Mouse (Mus musculus) intestine, embryonic 15.5 days (tissue): ENCODE measurements around the gene Ddx39b. TPM values are rescaled to one million over a fixed set of nuclear protein-coding genes. Genes with fewer than 3 reads are reported as not detected.
"Not testable (repeated sequence)": the region's sequence is repeated elsewhere in the genome, so short reads cannot be mapped to it uniquely, and the experiment has no call there.

Source experiments
- ATAC-seq: fragments of 200-750 bp; cut with Nextera tagmentation; 2 replicates; pipeline ENCODE4 v1.8.0; 2017; ENCODE audit warnings: moderate TSS enrichment, moderate library complexity
- H3K27ac ChIP-seq: fragments of 300-500 bp; sonication (generic); 2 replicates; pipeline ENCODE4 v1.5.1; 2015; ENCODE audit warnings: mild to moderate bottlenecking, inconsistent platforms
- H3K27me3 ChIP-seq: fragments of 300-500 bp; sonication (generic); replicated peaks from 2 replicates; pipeline ENCODE4 v1.6.1; 2015; ENCODE audit warnings: inconsistent platforms
- H3K36me3 ChIP-seq: fragments of 300-500 bp; sonication (generic); 2 replicates; pipeline ENCODE4 v1.6.1; 2015; ENCODE audit warnings: inconsistent platforms
- H3K4me1 ChIP-seq: fragments of 300-500 bp; sonication (generic); replicated peaks from 2 replicates; pipeline ENCODE4 v1.6.1; 2015; ENCODE audit warnings: inconsistent platforms
- H3K4me2 ChIP-seq: fragments of 300-500 bp; sonication (generic); replicated peaks from 2 replicates; pipeline ENCODE4 v1.6.1; 2015; ENCODE audit warnings: mild to moderate bottlenecking, inconsistent platforms
- H3K4me3 ChIP-seq: fragments of 300-500 bp; sonication (generic); replicated peaks from 2 replicates; pipeline ENCODE4 v1.5.1; 2015; ENCODE audit warnings: inconsistent platforms
- H3K9ac ChIP-seq: fragments of 300-500 bp; sonication (generic); 2 replicates; pipeline ENCODE4 v1.6.1; 2015; ENCODE audit warnings: inconsistent platforms
- H3K9me3 ChIP-seq: fragments of 300-500 bp; sonication (generic); 2 replicates; pipeline ENCODE4 v1.6.1; 2016; ENCODE audit warnings: inconsistent platforms
- WGBS: fragments of 180-500 bp; shearing (Covaris S2); methylation state at CpG from one replicate; pipeline ENCODE4 v1.1.7; 2015; 5-methylcytosine and 5-hydroxymethylcytosine counted together
- polyA plus RNA-seq: library from polyadenylated mRNA; unstranded; fragments of >200 nt; fragmentation: Nextera tagmentation; extraction: Ambion mirVana; gene quantifications from 2 replicates; pipeline ENCODE4 v1.2.1, GENCODE M21; 2015

Ddx39b gene
- polyA plus RNA-seq, 1 experiment from 2014 or later: 382 TPM

- H3K36me3 ChIP-seq: peaks cover 18% of the 10 kb centered on the region
- 94% methylated on average over 4 of the region's 4 CpGs for WGBS
- no peak overlapping the region for H3K4me2 ChIP-seq
- no peak overlapping the region for H3K4me3 ChIP-seq
- H3K27me3 ChIP-seq: no peaks in the 10 kb centered on the region
- no peak overlapping the region for H3K27ac ChIP-seq
- peaks cover 19% of the 10 kb centered on the region for H3K4me1 ChIP-seq
- no peak for ATAC-seq
- no peak overlapping the region for H3K9ac ChIP-seq
- no peaks in the 10 kb centered on the region for H3K9me3 ChIP-seq
Measured at GRCm38 (mm10) chr17:35224641-35225040, 16.9 kb upstream of the Ddx39b start.

- 93% methylated on average over 5 of the region's 5 CpGs for WGBS
- Histone ChIP-seq H3K4me2 (no peak overlapping the region), H3K27me3 (no peaks in the 10 kb centered on the region), H3K27ac (no peak overlapping the region), H3K9me3 (no peaks in the 10 kb centered on the region), H3K9ac (no peak overlapping the region), H3K36me3 (peaks cover 15% of the 10 kb centered on the region), H3K4me3 (no peak overlapping the region), H3K4me1 (peaks cover 11% of the 10 kb centered on the region)
- no peak for ATAC-seq
Measured at GRCm38 (mm10) chr17:35225456-35225855, 16.1 kb upstream of the Ddx39b start.

GRCm38 (mm10) chr17:35226561-35227046, 14.9 kb upstream of the Ddx39b start:
- Histone ChIP-seq H3K9me3 (no peaks in the 10 kb centered on the region), H3K4me1 (0 out of 2 replicates have a peak, but pooled peaks cover 5% of the 10 kb centered on the region), H3K36me3 (peaks cover 22% of the 10 kb centered on the region), H3K9ac (no peak overlapping the region), H3K4me3 (no peak overlapping the region), H3K27ac (no peak overlapping the region), H3K27me3 (no peaks in the 10 kb centered on the region), H3K4me2 (no peak overlapping the region)
- ATAC-seq: no peak
- 78% methylated on average over 14 of the region's 14 CpGs for WGBS

- Histone ChIP-seq H3K4me3 (no peak overlapping the region), H3K9ac (no peak overlapping the region), H3K9me3 (no peaks in the 10 kb centered on the region), H3K36me3 (peaks cover 19% of the 10 kb centered on the region), H3K27me3 (no peaks in the 10 kb centered on the region), H3K4me1 (peaks cover 27% of the 10 kb centered on the region), H3K4me2 (no peak overlapping the region), H3K27ac (no peak overlapping the region)
- WGBS: 92% methylated on average over 10 of the region's 10 CpGs
- ATAC-seq: no peak
Measured at GRCm38 (mm10) chr17:35231022-35231421, 10.5 kb upstream of the Ddx39b start.

GRCm38 (mm10) chr17:35232043-35232442, 9.5 kb upstream of the Ddx39b start:
- Histone ChIP-seq H3K9me3 (no peaks in the 10 kb centered on the region), H3K4me2 (peak overlapping the region; percentile 24; the same call in 1 of the 2 replicates), H3K27ac (0 out of 2 replicates have a peak overlapping the region, but pooled peaks have one; percentile 74), H3K4me1 (peaks cover 31% of the 10 kb centered on the region), H3K27me3 (no peaks in the 10 kb centered on the region), H3K36me3 (peaks cover 19% of the 10 kb centered on the region), H3K9ac (no peak overlapping the region), H3K4me3 (no peak overlapping the region)
- no peak for ATAC-seq
- 14% methylated on average over 12 of the region's 12 CpGs for WGBS

GRCm38 (mm10) chr17:35232659-35233058, 8.9 kb upstream of the Ddx39b start:
- H3K9ac ChIP-seq: 0 out of 2 replicates have a peak overlapping the region, but pooled peaks have one; percentile 5
- H3K4me2 ChIP-seq: 0 out of 2 replicates have a peak overlapping the region, but pooled peaks have one; percentile 20
- WGBS: 51% methylated on average over 5 of the region's 5 CpGs
- no peak overlapping the region for H3K4me3 ChIP-seq
- peak overlapping the region; percentile 74; the same call in 1 of the 2 replicates for H3K27ac ChIP-seq
- H3K4me1 ChIP-seq: peaks cover 31% of the 10 kb centered on the region
- H3K27me3 ChIP-seq: no peaks in the 10 kb centered on the region
- peaks cover 19% of the 10 kb centered on the region for H3K36me3 ChIP-seq
- ATAC-seq: no peak
- H3K9me3 ChIP-seq: no peaks in the 10 kb centered on the region

- H3K4me1 ChIP-seq: peaks cover 28% of the 10 kb centered on the region
- 46% methylated on average over 18 of the region's 18 CpGs for WGBS
- H3K9me3 ChIP-seq: no peaks in the 10 kb centered on the region
- peak within 1 kb of the TSS; percentile 88 for H3K4me2 ChIP-seq
- H3K27ac ChIP-seq: peak within 1 kb of the TSS; percentile 74
- no peaks in the 10 kb centered on the region for H3K27me3 ChIP-seq
- ATAC-seq: no peak
- H3K9ac ChIP-seq: peak within 1 kb of the TSS; percentile 5; the same call in 1 of the 2 replicates
- peak within 1 kb of the TSS; percentile 57; the same call in 1 of the 2 replicates for H3K4me3 ChIP-seq
- H3K36me3 ChIP-seq: peaks cover 15% of the 10 kb centered on the region
Measured at GRCm38 (mm10) chr17:35233114-35233980, 8.2 kb upstream of the Ddx39b start, which contains the start of gene Atp6v1g2. Gene Atp6v1g2 (plus strand): TSS chr17:35233660.

- not testable (repeated sequence) for ATAC-seq, H3K9ac ChIP-seq, H3K9me3 ChIP-seq, H3K27me3 ChIP-seq
- peaks cover 15% of the 10 kb centered on the region for H3K36me3 ChIP-seq
- H3K4me2 ChIP-seq: peak overlapping the region; percentile 88
- WGBS: 79% methylated on average over 7 of the region's 7 CpGs
- H3K4me1 ChIP-seq: peaks cover 28% of the 10 kb centered on the region
- H3K4me3 ChIP-seq: 0 out of 2 replicates have a peak overlapping the region, but pooled peaks have one; percentile 57
- peak overlapping the region; percentile 74 for H3K27ac ChIP-seq
Measured at GRCm38 (mm10) chr17:35234090-35234489, 7.5 kb upstream of the Ddx39b start.

GRCm38 (mm10) chr17:35234903-35235302, 6.6 kb upstream of the Ddx39b start:
- peak; percentile 21 for ATAC-seq
- WGBS: 7% methylated on average over 31 of the region's 31 CpGs

GRCm38 (mm10) chr17:35235614-35236389, 5.7 kb upstream of the Ddx39b start, which contains the start of gene Nfkbil1:
Gene Nfkbil1 (minus strand): TSS chr17:35235792.
- peaks cover 7% of the 10 kb centered on the region; the same call in 1 of the 2 replicates for H3K36me3 ChIP-seq
- peak within 1 kb of the TSS; percentile 86 for H3K9ac ChIP-seq
- peak within 1 kb of the TSS; percentile 88 for H3K4me2 ChIP-seq
- peak; percentile 90 for ATAC-seq
- H3K9me3 ChIP-seq: no peaks in the 10 kb centered on the region
- H3K4me3 ChIP-seq: peak within 1 kb of the TSS; percentile 57
- H3K27me3 ChIP-seq: no peaks in the 10 kb centered on the region
- H3K27ac ChIP-seq: peak within 1 kb of the TSS; percentile 98
- H3K4me1 ChIP-seq: peaks cover 33% of the 10 kb centered on the region
- WGBS: under 1% methylated on average over 35 of the region's 35 CpGs

More at GRCm38 (mm10) chr17:35234903-35235302, 6.6 kb upstream of the Ddx39b start:
- Histone ChIP-seq H3K4me3 (peak overlapping the region; percentile 57), H3K27me3 (no peaks in the 10 kb centered on the region), H3K9me3 (no peaks in the 10 kb centered on the region), H3K4me2 (peak overlapping the region; percentile 88), H3K27ac (peak overlapping the region; percentile 98), H3K4me1 (peaks cover 26% of the 10 kb centered on the region), H3K9ac (peak overlapping the region; percentile 86), H3K36me3 (peaks cover 7% of the 10 kb centered on the region; the same call in 1 of the 2 replicates)

- Histone ChIP-seq H3K4me1 (peaks cover 34% of the 10 kb centered on the region), H3K36me3 (peaks cover under 1% of the 10 kb centered on the region; the same call in 1 of the 2 replicates), H3K9ac (peak overlapping the region; percentile 86), H3K4me3 (peak overlapping the region; percentile 57), H3K27me3 (no peaks in the 10 kb centered on the region), H3K9me3 (no peaks in the 10 kb centered on the region), H3K27ac (peak overlapping the region; percentile 98), H3K4me2 (peak overlapping the region; percentile 88)
- ATAC-seq: peak; percentile 61
- 1% methylated on average over 18 of the region's 18 CpGs for WGBS
Measured at GRCm38 (mm10) chr17:35236390-35236746, 5.2 kb upstream of the Ddx39b start.
